Mouse (Mus musculus) cortical plate, adult 2 months (tissue): ENCODE data around the gene Olfr111.
"Not testable (repeated sequence)": the region's sequence is repeated elsewhere in the genome, so short reads cannot be mapped to it uniquely, and the experiment has no call there.

Experiments
- CTCF ChIP-seq: fragments of 200-500 bp; IDR thresholded peaks from 2 replicates; pipeline ENCODE4 v1.5.1; 2011; ENCODE audit warnings: mild to moderate bottlenecking, control low read depth, low read length; ENCODE audit not compliant: insufficient read depth; ENCODE audit errors: extremely low read depth
- POLR2A ChIP-seq: fragments of 200-500 bp; IDR thresholded peaks from 2 replicates; pipeline ENCODE4 v1.6.1; 2011; ENCODE audit warnings: mild to moderate bottlenecking, low read length, control low read depth; ENCODE audit not compliant: insufficient read depth; ENCODE audit errors: extremely low read depth

DNA sequence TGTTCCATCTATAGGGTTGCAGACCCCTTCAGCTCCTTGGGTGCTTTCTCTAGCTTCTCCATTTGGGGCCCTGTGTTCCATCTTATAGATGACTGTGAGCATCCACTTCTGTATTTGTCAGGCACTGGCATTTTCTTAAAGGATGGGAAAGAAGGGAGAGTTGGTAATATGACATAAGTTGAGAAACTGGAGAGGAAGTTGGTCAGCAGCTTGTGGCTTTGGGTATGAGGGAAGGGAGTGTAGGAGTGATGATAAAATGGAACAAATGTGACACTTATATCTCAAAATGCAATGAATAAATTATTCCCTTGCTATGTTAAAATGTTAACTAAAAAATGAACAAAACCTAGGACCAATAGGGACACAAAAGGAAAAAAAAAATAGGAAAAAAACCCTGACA lies 16.8 kb downstream of the Olfr111 start:
- TF ChIP-seq CTCF, POLR2A: not testable (repeated sequence)
